Mouse (Mus musculus) urinary bladder, postnatal 36 days (tissue): ENCODE data around the gene Npdc1.
A peak's percentile ranks its signal among the peaks of the same experiment; 100 is the strongest.

Experiments used
- DNase-seq, 2 experiments: peaks; one replicate each; pipeline ENCODE4 v3.0.0; 2022; ENCODE audit warnings: low spot score in 2 of 2, mixed read lengths in 1 of 2

Npdc1 gene

DNA sequence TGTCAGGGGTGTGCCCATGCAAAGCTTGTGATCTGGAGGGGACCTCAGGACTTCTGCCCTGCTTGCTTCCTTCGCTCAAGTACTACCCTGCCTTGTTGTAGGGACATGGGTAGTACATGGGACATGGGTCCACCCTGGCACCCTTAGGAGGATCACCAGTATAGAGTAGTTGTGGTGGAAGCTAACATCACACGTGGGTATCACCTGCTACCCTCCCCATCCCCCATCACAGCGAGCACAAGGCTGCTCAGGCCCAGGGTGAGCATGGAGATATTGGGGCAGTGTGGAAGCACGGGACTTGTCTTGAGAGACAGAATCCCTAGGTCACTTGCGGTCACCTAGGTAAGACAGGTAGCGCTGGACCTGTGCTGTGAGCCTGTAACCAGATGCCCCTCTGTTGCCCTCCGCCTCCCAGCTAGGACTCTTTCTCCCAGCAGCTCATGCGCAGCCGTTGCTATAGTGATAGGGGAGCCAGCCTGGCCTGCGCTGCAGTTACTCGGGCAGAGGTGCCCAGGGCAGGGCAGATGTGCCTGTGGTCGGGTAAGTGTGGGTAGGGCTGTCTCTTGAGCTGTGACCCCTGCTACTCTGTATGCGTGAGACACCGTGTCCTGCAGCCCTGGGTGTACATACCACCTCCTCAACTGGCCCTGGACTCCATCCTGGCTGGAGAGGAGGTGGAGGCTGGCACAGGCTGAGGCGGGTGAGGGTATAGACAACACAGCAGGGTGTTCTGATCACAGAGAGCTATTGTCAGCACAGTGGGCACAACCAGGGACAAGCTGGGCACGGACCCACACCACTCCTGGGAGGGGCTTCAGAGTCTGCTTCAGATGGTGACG, 31.5 kb downstream of the Npdc1 start:
- DNase-seq: no peak

DNA sequence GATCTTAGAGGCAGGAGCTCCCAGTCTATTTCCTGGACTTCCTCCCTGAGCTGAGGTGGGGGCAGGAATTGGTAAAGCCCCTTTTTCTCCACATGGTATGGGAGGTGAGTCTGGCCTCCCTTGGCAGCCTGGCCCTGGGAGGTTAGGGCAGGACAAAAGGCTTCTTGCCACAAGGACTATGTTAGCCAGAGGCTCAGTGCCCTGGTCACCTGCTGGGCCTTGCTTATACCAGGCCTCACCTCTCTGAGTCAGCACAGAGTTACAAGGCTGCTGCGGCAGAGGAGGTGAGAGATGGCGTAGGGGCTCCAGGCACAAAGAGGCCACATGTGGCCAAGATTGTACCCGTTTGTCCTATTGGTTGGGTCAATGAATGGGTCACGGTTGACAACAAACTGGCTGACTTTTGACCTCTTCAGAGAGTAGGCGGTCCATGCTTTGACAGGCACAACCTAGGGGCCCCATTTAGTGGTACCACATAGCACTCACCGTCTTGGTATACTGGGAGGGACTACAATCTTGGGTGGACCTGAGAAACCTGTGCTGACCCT, 32.2 kb downstream of the Npdc1 start:
- DNase-seq: no peak

DNA sequence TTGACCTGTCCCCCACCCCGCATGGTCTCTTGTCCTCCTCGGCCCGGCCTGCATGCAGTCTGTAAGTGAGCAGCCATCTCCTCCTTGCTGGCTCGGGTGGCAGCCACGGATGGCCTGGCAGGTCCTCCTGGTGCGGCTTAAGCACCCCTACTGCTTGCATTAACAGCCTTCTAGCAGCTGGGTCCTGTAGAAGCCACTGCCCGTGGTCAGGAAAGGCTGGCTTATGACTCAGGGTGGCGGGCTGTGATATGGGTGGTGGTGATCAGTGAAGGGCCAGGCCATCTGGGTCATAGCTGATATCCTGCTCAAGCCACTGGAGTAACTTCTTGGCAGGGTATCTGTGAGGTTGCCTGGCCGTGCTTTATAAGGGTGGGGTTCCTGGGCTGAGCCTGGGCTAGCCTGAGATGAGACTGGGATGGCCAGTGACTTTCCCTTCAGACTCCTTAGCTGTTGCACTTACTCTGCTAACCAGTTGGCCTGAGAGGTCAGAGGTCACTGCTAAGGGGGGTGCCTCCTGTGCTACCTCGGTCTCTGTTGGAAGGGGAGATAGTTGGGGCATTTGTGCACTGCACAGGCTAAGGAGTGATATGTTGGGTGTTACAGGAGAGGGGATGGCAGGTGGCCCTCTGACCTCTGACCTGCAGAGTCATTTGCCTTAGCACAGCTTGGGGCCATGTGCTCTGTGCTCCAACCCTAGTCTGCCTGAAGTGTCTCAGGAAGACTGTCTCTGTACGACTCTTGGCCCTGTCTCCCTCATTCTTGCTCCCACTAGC, 33.4 kb downstream of the Npdc1 start:
- DNase-seq: no peak

DNA sequence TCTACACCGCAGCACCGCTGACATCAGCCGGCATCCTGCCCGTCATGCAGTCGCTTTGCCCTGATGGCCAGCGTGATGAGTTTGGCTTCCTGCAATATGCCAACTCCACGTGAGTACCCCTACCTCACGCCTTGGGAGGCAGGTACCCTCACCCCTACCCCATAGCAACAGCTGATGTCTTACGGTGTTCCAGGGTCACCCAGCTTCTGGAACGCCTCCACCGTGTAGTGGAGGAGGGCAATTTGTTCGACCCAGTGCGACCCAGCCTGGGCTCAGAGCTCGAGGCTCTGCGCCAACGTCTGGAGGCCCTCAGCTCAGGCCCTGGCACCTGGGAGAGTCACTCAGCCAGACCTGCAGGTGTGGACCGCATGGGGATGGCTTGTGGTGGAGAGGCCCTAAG, 34.0 kb downstream of the Npdc1 start:
- no peak for DNase-seq

DNA sequence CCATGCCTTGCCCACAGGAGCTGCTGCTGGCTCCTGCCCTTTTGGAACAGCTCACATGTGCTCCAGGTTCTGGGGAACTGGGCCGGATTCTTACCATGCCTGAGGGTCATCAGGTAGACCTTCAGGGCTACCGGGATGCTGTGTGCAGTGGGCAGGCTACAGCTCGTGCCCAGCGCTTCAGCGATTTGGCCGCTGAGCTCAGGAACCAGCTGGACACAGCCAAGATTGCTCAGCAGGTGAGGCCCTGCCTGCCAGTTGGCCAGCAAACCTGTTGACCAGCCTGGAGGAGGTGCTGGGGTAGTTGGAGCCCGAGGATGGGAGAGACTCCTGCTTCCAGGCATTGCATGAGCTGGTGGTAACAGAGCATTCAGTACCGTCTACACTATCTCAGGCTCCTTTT, 35.1 kb downstream of the Npdc1 start:
- no peak for DNase-seq

DNA sequence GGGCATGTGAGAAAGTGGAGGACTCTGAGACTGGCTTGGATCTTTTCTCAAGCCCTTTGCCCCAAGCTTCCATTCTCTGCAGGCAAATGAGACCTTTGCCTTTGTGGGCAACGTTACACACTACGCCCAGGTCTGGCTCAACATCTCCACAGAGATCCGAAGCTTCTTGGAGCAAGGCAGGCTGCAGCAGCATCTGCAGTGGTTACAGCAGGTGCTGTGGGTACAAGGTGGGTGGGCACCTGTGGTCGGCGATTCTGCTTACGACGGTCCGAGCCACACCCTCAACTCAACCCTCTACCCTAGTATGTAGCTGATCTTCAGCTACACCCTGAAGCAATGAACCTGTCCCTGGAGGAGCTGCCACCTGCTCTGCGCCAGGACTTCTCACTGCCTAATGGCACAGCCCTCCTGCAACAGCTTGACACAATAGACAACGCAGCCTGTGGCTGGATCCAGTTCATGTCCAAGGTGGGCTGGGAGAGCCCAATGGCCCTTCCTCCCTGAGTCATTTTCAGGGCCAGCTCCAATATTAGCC, 37.2 kb downstream of the Npdc1 start:
- no peak for DNase-seq

DNA sequence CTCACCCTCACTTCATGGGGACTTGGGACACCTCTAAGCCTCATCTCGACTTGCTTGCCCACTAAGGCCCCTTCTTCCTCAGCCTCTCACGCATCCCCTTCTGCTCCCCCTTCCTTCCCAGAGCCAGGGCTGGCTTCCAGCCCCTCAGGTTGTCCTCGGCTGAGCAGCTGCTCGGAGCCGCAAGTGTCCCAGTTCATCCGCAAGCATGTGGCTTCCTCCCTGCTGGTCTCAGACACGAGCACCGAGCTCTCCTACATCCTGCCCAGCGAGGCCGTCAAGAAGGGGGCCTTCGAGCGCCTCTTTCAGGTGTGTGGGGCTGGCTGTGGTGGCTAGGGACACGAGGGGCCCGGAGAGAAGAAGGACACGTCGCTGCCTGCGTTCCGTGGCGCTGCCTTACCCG, 41.9 kb downstream of the Npdc1 start:
- no peak for DNase-seq

DNA sequence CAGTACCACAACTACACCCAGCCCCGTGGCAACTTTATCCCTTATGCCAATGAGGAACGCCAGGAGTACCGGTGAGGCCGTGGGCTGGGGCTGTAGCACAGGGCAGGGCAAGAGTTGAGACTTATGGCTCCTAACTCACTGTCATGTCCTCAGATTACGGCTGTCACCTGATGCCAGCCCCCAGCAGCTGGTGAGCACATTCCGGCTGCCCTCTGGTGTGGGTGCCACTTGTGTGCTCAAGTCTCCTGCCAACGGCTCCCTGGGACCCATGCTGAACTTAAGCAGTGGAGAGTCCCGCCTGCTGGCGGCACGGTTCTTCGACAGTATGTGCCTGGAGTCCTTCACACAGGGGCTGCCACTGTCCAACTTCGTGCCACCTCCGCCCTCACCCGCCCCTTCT, 43.5 kb downstream of the Npdc1 start:
- no peak for DNase-seq

DNA sequence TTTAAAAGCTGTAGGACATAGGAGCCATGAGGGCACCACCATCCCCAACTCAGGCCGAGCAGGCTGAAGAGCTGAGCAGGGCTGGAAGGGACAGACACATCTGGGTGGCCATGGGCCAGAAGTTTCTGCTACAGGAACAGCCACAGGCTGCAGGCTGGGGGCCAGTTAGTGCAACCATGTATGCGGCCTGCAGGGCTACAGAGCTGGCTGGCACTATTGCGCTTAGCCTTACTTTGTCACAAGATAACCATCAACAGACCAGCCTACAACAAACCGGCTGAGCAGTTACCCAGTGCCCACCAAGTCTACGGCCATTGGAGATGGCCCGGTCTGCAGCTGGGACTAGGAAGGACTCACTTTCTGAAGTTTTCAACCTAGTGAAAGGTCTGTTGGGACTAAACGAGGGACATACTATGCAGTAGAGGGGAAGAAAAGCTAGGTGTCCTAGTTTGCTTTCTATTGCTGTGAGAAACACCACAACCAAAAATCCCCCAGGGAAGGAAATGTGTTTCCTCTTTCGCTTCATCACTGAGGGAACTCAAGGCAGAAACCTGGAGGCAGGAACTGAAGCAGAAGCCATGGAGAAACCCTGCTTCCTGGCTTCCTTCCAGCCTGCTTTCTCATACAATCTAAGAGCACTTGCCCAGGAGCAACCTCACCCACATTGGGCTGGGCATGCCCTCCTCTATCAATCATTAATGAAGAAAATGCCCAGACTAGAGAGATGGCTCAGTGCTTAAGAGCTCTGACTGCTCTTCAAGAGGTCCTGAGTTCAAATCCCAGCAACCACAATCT, 51.9 kb downstream of the Npdc1 start:
- no peak for DNase-seq

DNA sequence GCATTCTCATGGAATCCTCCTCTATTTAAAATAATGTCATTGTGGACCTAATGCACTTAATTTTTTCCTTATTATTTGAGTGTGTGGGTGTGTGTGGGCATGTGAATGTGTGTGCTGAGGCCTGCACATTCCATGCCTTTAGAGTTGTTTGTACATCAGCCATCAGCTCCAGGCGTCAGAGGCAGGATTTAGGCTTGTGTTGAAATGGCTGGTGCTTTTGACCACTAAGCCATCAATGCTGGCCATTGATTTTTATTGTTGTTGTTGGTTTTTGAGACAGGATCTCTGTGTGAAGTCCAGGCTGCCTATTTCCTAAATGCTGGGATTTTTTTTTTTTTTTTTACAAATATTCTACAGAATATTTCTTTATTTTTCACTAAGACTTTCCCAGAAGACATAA, 53.8 kb downstream of the Npdc1 start:
- no peak for DNase-seq

DNA sequence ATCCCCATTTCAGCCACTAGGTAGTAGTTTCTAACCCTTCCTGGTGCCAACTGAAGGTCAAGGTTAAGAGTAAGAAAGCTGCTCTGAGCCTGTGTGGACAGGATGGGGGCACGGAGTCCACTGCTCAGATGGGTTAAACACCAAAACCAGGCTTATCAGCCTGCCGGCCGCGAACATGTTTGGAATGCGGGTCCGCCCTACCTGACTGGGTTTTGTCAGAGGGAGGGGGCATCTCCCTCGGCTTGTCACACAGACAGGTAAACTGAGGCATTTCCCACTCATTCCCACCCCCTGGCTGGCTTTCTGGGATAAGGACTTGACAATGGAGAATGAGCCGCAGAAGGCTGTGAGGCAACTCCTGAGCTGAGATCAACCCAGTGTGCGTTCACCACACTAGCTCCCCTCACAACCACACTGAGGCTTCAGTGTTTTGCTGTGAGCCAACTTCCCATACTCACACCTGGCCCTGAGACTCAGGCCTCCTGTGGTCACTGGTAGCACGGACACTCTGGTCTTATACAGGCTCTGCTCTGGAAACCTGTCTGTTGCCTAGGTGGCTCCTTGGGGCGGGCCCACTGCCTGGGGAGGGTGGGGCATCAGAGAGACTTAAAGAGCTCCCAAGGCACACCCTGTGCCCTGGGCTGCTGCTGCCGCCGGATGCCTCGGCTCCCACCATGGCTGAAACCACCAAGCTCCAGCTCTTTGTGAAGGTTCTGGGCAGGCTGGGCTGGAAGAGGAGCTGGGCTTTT, 57.2 kb downstream of the Npdc1 start, which contains the start of gene Clic3:
TSS of gene Clic3 (plus strand) at position 634 of the 749 bp plus-strand sequence.
- DNase-seq: peak; percentile 50 to 51

DNA sequence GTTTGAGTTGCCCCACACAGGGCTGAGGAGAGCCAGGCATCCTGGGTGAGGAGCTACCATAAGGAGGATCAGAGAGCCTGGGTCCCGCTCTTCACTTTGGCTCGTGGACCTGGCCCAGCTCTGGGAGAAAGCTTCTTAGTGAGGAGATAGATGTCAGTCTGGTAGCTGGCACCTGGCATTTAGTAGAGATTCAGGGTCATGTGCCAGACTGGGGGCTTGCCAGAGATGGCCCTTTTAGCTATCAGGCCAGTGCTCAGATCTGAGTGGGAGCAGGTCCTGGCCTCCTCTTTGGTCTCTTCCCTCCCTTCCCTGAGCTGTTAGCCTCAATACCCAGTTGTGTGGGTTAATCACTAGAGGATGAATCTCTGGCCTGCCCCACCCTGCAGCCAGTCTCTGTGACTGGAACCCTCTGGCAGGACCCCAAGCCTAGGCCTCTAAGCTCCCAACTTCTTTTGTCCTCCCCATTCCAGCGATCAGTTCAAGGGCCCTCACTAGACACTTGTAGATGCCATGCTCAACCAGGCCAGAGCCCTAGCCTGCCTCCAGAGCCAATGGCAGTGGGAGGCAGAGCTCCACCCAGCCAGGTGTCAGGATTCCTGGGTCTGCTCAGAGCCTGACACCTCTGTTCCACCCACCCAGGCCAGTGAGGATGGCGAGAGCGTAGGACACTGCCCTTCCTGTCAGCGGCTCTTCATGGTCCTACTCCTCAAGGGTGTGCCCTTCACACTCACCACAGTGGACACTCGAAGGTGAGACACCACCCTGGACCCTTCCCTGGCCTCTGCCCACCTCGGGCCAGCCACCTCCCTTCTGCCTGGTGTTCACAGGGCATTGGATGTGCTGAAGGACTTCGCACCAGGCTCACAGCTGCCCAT, 58.1 kb downstream of the Npdc1 start:
- no peak for DNase-seq

DNA sequence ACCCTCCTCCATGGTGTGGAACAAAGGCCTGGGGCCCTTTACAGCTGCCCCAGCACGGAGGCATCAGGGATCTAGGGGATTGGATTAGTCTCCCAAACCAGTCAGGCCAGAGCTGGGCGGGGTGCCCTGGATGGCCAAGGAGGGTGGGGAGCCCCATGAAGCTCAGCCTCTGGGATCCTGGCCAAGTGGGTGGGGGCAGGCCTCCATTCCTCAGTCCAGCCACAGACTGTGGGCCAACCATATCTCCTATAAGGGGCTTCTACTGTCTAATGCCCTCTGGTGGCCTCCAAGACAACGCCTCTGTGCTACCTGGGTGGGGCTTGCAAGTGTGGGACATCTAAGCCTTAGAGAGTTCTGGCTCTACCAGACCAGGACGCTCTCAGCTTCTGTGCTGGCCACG, 59.8 kb downstream of the Npdc1 start:
- peak; percentile 52 to 73 for DNase-seq
